23 mouse cellular contexts compared by ENCODE assay signal in the genomic region with DNA sequence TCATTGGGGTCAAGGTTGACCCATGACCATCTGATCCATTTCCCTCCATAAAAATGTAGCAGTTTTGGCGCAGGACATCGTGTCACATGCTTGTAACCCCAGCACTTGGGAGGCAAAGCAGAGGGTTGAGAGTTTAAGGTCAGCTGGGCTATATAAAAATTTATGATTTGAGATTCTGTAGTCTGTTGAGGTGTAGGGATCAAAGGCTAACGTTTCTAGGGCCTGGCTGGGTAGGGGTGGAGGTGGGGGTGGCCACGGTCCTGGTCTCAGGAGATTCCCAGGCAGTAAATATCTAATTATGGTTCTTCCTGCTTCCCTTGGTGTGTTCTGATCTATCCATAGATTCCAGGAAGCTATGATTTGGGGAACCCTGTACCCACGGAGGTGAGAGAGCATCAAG. TPM values are rescaled to one million over a fixed set of nuclear protein-coding genes. Genes with fewer than 3 reads are reported as not detected.
DNase-seq lines count a peak whose midpoint lies in the region; ATAC-seq and TF ChIP-seq lines count a peak whose summit lies in the region.
"Had no signal": no experiment of that assay in that cellular context is flagged by ENCODE, and none has a peak within 500 bp of the region (broad histone marks: within the 10 kb centered on the region; RNA-seq: fewer than 3 reads in every experiment).

No protein-coding gene starts in this region.

- WGBS in intestine, embryonic 15.5 days: 56% methylated on average over 5 of the region's 5 CpGs
- 43% methylated on average over 5 of the region's 5 CpGs for WGBS in intestine, postnatal 0 days
- WGBS in forebrain, embryonic 13.5 days: 90% methylated on average over 5 of the region's 5 CpGs
- 84% methylated on average over 5 of the region's 5 CpGs for WGBS in forebrain, postnatal 0 days
- 82% methylated on average over 5 of the region's 5 CpGs for WGBS in midbrain, embryonic 16.5 days

- no peak for TF ChIP-seq CTCF in intestine, postnatal 0 days (IDR thresholded peaks at IDR 0.05; ENCODE audit: low read depth)
- TF ChIP-seq CTCF in forebrain, postnatal 0 days (IDR thresholded peaks at IDR 0.05; ENCODE audit: low read depth): no peak

- H3K27me3 ChIP-seq in intestine, embryonic 15.5 days (replicated peaks): no peaks in the 10 kb centered on the region
- no peaks in the 10 kb centered on the region for H3K27me3 ChIP-seq in intestine, postnatal 0 days (replicated peaks; ENCODE audit: control insufficient read depth, insufficient read depth, low read length)
- H3K27me3 ChIP-seq in forebrain, embryonic 13.5 days: no peaks in the 10 kb centered on the region
- no peaks in the 10 kb centered on the region for H3K27me3 ChIP-seq in forebrain, postnatal 0 days (ENCODE audit: insufficient read depth, low read length)
- no peaks in the 10 kb centered on the region for H3K27me3 ChIP-seq in midbrain, embryonic 16.5 days (ENCODE audit: control insufficient read depth, insufficient read depth, low read depth, low read length)
- H3K27me3 ChIP-seq: heart, embryonic 15.5 days; limb, embryonic 15.5 days had no signal

- ATAC-seq in intestine, embryonic 15.5 days: peak; percentile 51
- ATAC-seq in intestine, postnatal 0 days: no peak
- ATAC-seq in forebrain, embryonic 13.5 days: no peak
- ATAC-seq in forebrain, postnatal 0 days: no peak
- ATAC-seq in midbrain, embryonic 16.5 days: no peak
- ATAC-seq: lung, postnatal 0 days had no signal

- H3K4me3 ChIP-seq in intestine, embryonic 15.5 days (replicated peaks): no peak overlapping the region
- no peak overlapping the region for H3K4me3 ChIP-seq in intestine, postnatal 0 days (ENCODE audit: low read depth, low read length)
- H3K4me3 ChIP-seq in forebrain, embryonic 13.5 days: no peak overlapping the region
- no peak overlapping the region for H3K4me3 ChIP-seq in forebrain, postnatal 0 days (ENCODE audit: low read depth, low read length)
- no peak overlapping the region for H3K4me3 ChIP-seq in midbrain, embryonic 16.5 days (ENCODE audit: low read depth, low read length)
- H3K4me3 ChIP-seq: embryonic facial prominence, embryonic 13.5 days; heart, adult 2 months; heart, embryonic 15.5 days; limb, embryonic 15.5 days; liver, embryonic 15.5 days had no signal

- no peak for DNase-seq in forebrain, postnatal 0 days
- DNase-seq in lung, postnatal 10 days: no peak
- DNase-seq in cerebellum, adult 9-10 months: no peak
- DNase-seq: adrenal gland, adult 2 months; cerebellum, adult 9-11 months; gastrocnemius, postnatal 14 days; heart, adult 2 months; heart, postnatal 4 days; kidney, adult 18-20 months; layer of hippocampus, postnatal 36 days; right cerebral cortex, adult 18-20 months had no signal

- no peaks in the 10 kb centered on the region for H3K36me3 ChIP-seq in intestine, embryonic 15.5 days
- no peaks in the 10 kb centered on the region for H3K36me3 ChIP-seq in intestine, postnatal 0 days (ENCODE audit: control insufficient read depth, insufficient read depth)
- H3K36me3 ChIP-seq in forebrain, embryonic 13.5 days (ENCODE audit: poor library complexity, severe bottlenecking): peaks cover 15% of the 10 kb centered on the region
- no peaks in the 10 kb centered on the region for H3K36me3 ChIP-seq in forebrain, postnatal 0 days (ENCODE audit: insufficient read depth)
- H3K36me3 ChIP-seq in midbrain, embryonic 16.5 days (ENCODE audit: control insufficient read depth, insufficient read depth, low read length): peaks cover 6% of the 10 kb centered on the region; the same call in 1 of the 2 replicates
- H3K36me3 ChIP-seq: embryonic facial prominence, embryonic 13.5 days; heart, embryonic 15.5 days; limb, embryonic 15.5 days; liver, embryonic 15.5 days had no signal

- H3K27ac ChIP-seq in intestine, embryonic 15.5 days: no peak overlapping the region
- no peak overlapping the region for H3K27ac ChIP-seq in intestine, postnatal 0 days (ENCODE audit: low read depth, low read length)
- no peak overlapping the region for H3K27ac ChIP-seq in forebrain, embryonic 13.5 days
- no peak overlapping the region for H3K27ac ChIP-seq in forebrain, postnatal 0 days (ENCODE audit: low read depth, low read length)
- no peak overlapping the region for H3K27ac ChIP-seq in midbrain, embryonic 16.5 days (ENCODE audit: low read length)
- H3K27ac ChIP-seq: embryonic facial prominence, embryonic 13.5 days; heart, adult 2 months; heart, embryonic 15.5 days; kidney, postnatal 0 days; limb, embryonic 15.5 days; liver, embryonic 15.5 days had no signal

- no peaks in the 10 kb centered on the region for H3K4me1 ChIP-seq in intestine, embryonic 15.5 days (replicated peaks)
- H3K4me1 ChIP-seq in intestine, postnatal 0 days (replicated peaks; ENCODE audit: control insufficient read depth, insufficient read depth, low read length): no peaks in the 10 kb centered on the region
- H3K4me1 ChIP-seq in forebrain, embryonic 13.5 days: peaks cover 52% of the 10 kb centered on the region
- peaks cover 26% of the 10 kb centered on the region for H3K4me1 ChIP-seq in forebrain, postnatal 0 days (ENCODE audit: insufficient read depth)
- peaks cover 54% of the 10 kb centered on the region for H3K4me1 ChIP-seq in midbrain, embryonic 16.5 days (ENCODE audit: control insufficient read depth, insufficient read depth, low read length)
- H3K4me1 ChIP-seq: liver, embryonic 15.5 days had no signal

- no peak overlapping the region for H3K9ac ChIP-seq in intestine, embryonic 15.5 days
- no peak overlapping the region for H3K9ac ChIP-seq in intestine, postnatal 0 days (ENCODE audit: low read depth, low read length)
- no peak overlapping the region for H3K9ac ChIP-seq in forebrain, embryonic 13.5 days
- no peak overlapping the region for H3K9ac ChIP-seq in forebrain, postnatal 0 days
- H3K9ac ChIP-seq in midbrain, embryonic 16.5 days (ENCODE audit: low read depth, low read length): no peak overlapping the region
- H3K9ac ChIP-seq: embryonic facial prominence, embryonic 13.5 days; heart, embryonic 15.5 days; limb, embryonic 15.5 days; liver, embryonic 15.5 days had no signal

- H3K4me2 ChIP-seq in intestine, embryonic 15.5 days (replicated peaks): no peak overlapping the region
- H3K4me2 ChIP-seq in intestine, postnatal 0 days (replicated peaks; ENCODE audit: low read depth): no peak overlapping the region
- peak overlapping the region; percentile 72 for H3K4me2 ChIP-seq in forebrain, embryonic 13.5 days
- 0 out of 2 replicates have a peak overlapping the region, but pooled peaks have one; percentile 1 for H3K4me2 ChIP-seq in forebrain, postnatal 0 days (ENCODE audit: low read depth)
- H3K4me2 ChIP-seq in midbrain, embryonic 16.5 days (ENCODE audit: low read length): peak overlapping the region; percentile 79
- H3K4me2 ChIP-seq: embryonic facial prominence, embryonic 13.5 days; heart, embryonic 15.5 days; limb, embryonic 15.5 days; liver, embryonic 15.5 days had no signal

- no peaks in the 10 kb centered on the region for H3K9me3 ChIP-seq in intestine, embryonic 15.5 days
- no peaks in the 10 kb centered on the region for H3K9me3 ChIP-seq in intestine, postnatal 0 days (ENCODE audit: control insufficient read depth)
- H3K9me3 ChIP-seq in forebrain, embryonic 13.5 days (replicated peaks): no peaks in the 10 kb centered on the region
- H3K9me3 ChIP-seq in forebrain, postnatal 0 days (ENCODE audit: low read length): no peaks in the 10 kb centered on the region
- H3K9me3 ChIP-seq in midbrain, embryonic 16.5 days (replicated peaks; ENCODE audit: control insufficient read depth, low read length, poor library complexity, severe bottlenecking): no peaks in the 10 kb centered on the region
- H3K9me3 ChIP-seq: embryonic facial prominence, embryonic 13.5 days; heart, embryonic 15.5 days; limb, embryonic 15.5 days; liver, embryonic 15.5 days had no signal

RNA-seq across cellular contexts. Expression of a gene that starts 2.2 kb away (rescaled TPM):
- polyA plus RNA-seq in intestine, embryonic 15.5 days (2015; fragmentation: Nextera tagmentation; extraction: Ambion mirVana): 3.0 and 3.1 TPM in 2 replicates
- 2.0 and 2.2 TPM in 2 replicates for polyA plus RNA-seq in intestine, postnatal 0 days (2015; fragmentation: Nextera tagmentation; extraction: Ambion mirVana)
- 37.0 and 40.8 TPM in 2 replicates for polyA plus RNA-seq in forebrain, embryonic 13.5 days (2015; fragmentation: Nextera tagmentation; extraction: Ambion mirVana)
- total RNA-seq in forebrain, postnatal 0 days (2014; rRNA removed): 53.4 and 64.8 TPM in 2 replicates
- 51.1 and 61.5 TPM in 2 replicates for polyA plus RNA-seq in forebrain, postnatal 0 days (2015; fragmentation: Nextera tagmentation; extraction: Ambion mirVana)
- 83.1 and 89.5 TPM in 2 replicates for polyA plus RNA-seq in midbrain, embryonic 16.5 days (2015; fragmentation: Nextera tagmentation; extraction: Ambion mirVana)
- total RNA-seq: gastrocnemius, postnatal 14 days; heart, postnatal 4 days; megakaryocyte, adult 5-6 weeks had no signal
- polyA plus RNA-seq: C2C12; lung, postnatal 0 days had no signal

RNA-seq across cellular contexts. Expression of a gene that starts 17.2 kb away (rescaled TPM):
- 8.1 and 8.3 TPM in 2 replicates for polyA plus RNA-seq in intestine, embryonic 15.5 days (2015; fragmentation: Nextera tagmentation; extraction: Ambion mirVana)
- polyA plus RNA-seq in intestine, postnatal 0 days (2015; fragmentation: Nextera tagmentation; extraction: Ambion mirVana): 3.3 and 3.6 TPM in 2 replicates
- polyA plus RNA-seq in forebrain, embryonic 13.5 days (2015; fragmentation: Nextera tagmentation; extraction: Ambion mirVana): 59.5 and 78.0 TPM in 2 replicates
- 98.9 and 133 TPM in 2 replicates for total RNA-seq in forebrain, postnatal 0 days (2014; rRNA removed)
- 87.5 and 134 TPM in 2 replicates for polyA plus RNA-seq in forebrain, postnatal 0 days (2015; fragmentation: Nextera tagmentation; extraction: Ambion mirVana)
- 186 and 206 TPM in 2 replicates for polyA plus RNA-seq in midbrain, embryonic 16.5 days (2015; fragmentation: Nextera tagmentation; extraction: Ambion mirVana)
- total RNA-seq: megakaryocyte, adult 5-6 weeks had no signal

RNA-seq across cellular contexts. Expression of a gene that starts 21.2 kb away (rescaled TPM):
- 0.28 and 0.44 TPM in 2 replicates for polyA plus RNA-seq in intestine, embryonic 15.5 days (2015; fragmentation: Nextera tagmentation; extraction: Ambion mirVana)
- polyA plus RNA-seq in intestine, postnatal 0 days (2015; fragmentation: Nextera tagmentation; extraction: Ambion mirVana): 0.09 and 0.10 TPM in 2 replicates
- polyA plus RNA-seq in forebrain, embryonic 13.5 days (2015; fragmentation: Nextera tagmentation; extraction: Ambion mirVana): 2.5 and 3.0 TPM in 2 replicates
- 34.9 and 40.0 TPM in 2 replicates for total RNA-seq in forebrain, postnatal 0 days (2014; rRNA removed)
- polyA plus RNA-seq in forebrain, postnatal 0 days (2015; fragmentation: Nextera tagmentation; extraction: Ambion mirVana): 4.0 and 5.9 TPM in 2 replicates
- 7.2 and 7.3 TPM in 2 replicates for polyA plus RNA-seq in midbrain, embryonic 16.5 days (2015; fragmentation: Nextera tagmentation; extraction: Ambion mirVana)
- total RNA-seq: heart, adult 2 months had no signal
- polyA plus RNA-seq: C2C12; heart, adult 2 months had no signal

RNA-seq across cellular contexts. Expression of a gene that starts 30.8 kb away (rescaled TPM):
- polyA plus RNA-seq in intestine, embryonic 15.5 days (2015; fragmentation: Nextera tagmentation; extraction: Ambion mirVana): 28.1 and 29.0 TPM in 2 replicates
- 3.6 and 4.0 TPM in 2 replicates for polyA plus RNA-seq in intestine, postnatal 0 days (2015; fragmentation: Nextera tagmentation; extraction: Ambion mirVana)
- polyA plus RNA-seq in forebrain, embryonic 13.5 days (2015; fragmentation: Nextera tagmentation; extraction: Ambion mirVana): 6.0 and 8.6 TPM in 2 replicates
- 4.0 and 5.2 TPM in 2 replicates for total RNA-seq in forebrain, postnatal 0 days (2014; rRNA removed)
- 1.5 and 2.0 TPM in 2 replicates for polyA plus RNA-seq in forebrain, postnatal 0 days (2015; fragmentation: Nextera tagmentation; extraction: Ambion mirVana)
- 6.4 and 6.9 TPM in 2 replicates for polyA plus RNA-seq in midbrain, embryonic 16.5 days (2015; fragmentation: Nextera tagmentation; extraction: Ambion mirVana)

RNA-seq across cellular contexts. Expression of a gene that starts 37.8 kb away (rescaled TPM):
- polyA plus RNA-seq in intestine, embryonic 15.5 days (2015; fragmentation: Nextera tagmentation; extraction: Ambion mirVana): 137 and 140 TPM in 2 replicates
- polyA plus RNA-seq in intestine, postnatal 0 days (2015; fragmentation: Nextera tagmentation; extraction: Ambion mirVana): 236 and 241 TPM in 2 replicates
- 271 and 296 TPM in 2 replicates for polyA plus RNA-seq in forebrain, embryonic 13.5 days (2015; fragmentation: Nextera tagmentation; extraction: Ambion mirVana)
- total RNA-seq in forebrain, postnatal 0 days (2014; rRNA removed): 1,323 and 1,444 TPM in 2 replicates
- 403 and 424 TPM in 2 replicates for polyA plus RNA-seq in forebrain, postnatal 0 days (2015; fragmentation: Nextera tagmentation; extraction: Ambion mirVana)
- 405 and 443 TPM in 2 replicates for polyA plus RNA-seq in midbrain, embryonic 16.5 days (2015; fragmentation: Nextera tagmentation; extraction: Ambion mirVana)

Comparison
In these comparisons a context has a peak if more than half of its experiments do, and no peak if none do; other contexts are left out.
1. H3K4me2 ChIP-seq: peak in forebrain, embryonic 13.5 days (single experiment), forebrain, postnatal 0 days (single experiment) and midbrain, embryonic 16.5 days (single experiment); none in intestine, embryonic 15.5 days (single experiment) and intestine, postnatal 0 days (single experiment).